Mouse (Mus musculus) ES-E14 (cell line): ENCODE measurements at regions not wholly inside any gene's neighbourhood (a gene's known extent, or its start where the extent isn't known, plus 50 kb on each side); places are given as distances from the start of the nearest gene placed in this dataset.

Experiments used
- DNase-seq: peaks from one replicate; pipeline ENCODE4 v3.0.0-alpha.2; 2013; ENCODE audit warnings: low read depth, low spot score
- H3K27ac ChIP-seq: 2 replicates; pipeline ENCODE4 v1.5.1; 2012; ENCODE audit warnings: low read depth, mild to moderate bottlenecking, low read length, moderate library complexity, mixed read lengths; ENCODE audit not compliant: poor library complexity, insufficient read depth, severe bottlenecking
- H3K36me3 ChIP-seq: 2 replicates; pipeline ENCODE4 v1.6.1; 2012; ENCODE audit warnings: mild to moderate bottlenecking, low read length, moderate library complexity, mixed read lengths; ENCODE audit not compliant: control insufficient read depth, poor library complexity, insufficient read depth, severe bottlenecking
- H3K4me1 ChIP-seq, 2 experiments: fragments of 150-350 bp in 1 of 2; sonication (generic) in 1 of 2; 2 replicates each; pipeline ENCODE4 v1.6.1; 2012; ENCODE audit warnings: low read length in 2 of 2, mild to moderate bottlenecking in 1 of 2, mixed read lengths in 1 of 2; ENCODE audit not compliant: control insufficient read depth in 2 of 2, insufficient read depth in 2 of 2, poor library complexity in 1 of 2
- H3K4me3 ChIP-seq, 2 experiments: fragments of 150-350 bp in 1 of 2; sonication (generic) in 1 of 2; 2 replicates each; pipeline ENCODE4 v1.5.1; 2012; ENCODE audit warnings: low read length in 2 of 2, low read depth in 1 of 2, mild to moderate bottlenecking in 1 of 2, mixed read lengths in 1 of 2; ENCODE audit not compliant: insufficient read depth in 1 of 2, poor library complexity in 1 of 2, severe bottlenecking in 1 of 2
- H3K9ac ChIP-seq: 2 replicates; pipeline ENCODE4 v1.6.1; 2012; ENCODE audit warnings: low read depth, mild to moderate bottlenecking, low read length, mixed read lengths; ENCODE audit not compliant: poor library complexity, insufficient read depth, severe bottlenecking
- H3K9me3 ChIP-seq: fragments of 150-350 bp; sonication (generic); 2 replicates; pipeline ENCODE4 v1.6.1; 2012; ENCODE audit warnings: low read depth, mild to moderate bottlenecking, low read length; ENCODE audit not compliant: control insufficient read depth, insufficient read depth
- CHD2 ChIP-seq: IDR thresholded peaks from 2 replicates; pipeline ENCODE4 v1.6.1; 2014; ENCODE audit warnings: mild to moderate bottlenecking, low read depth, low read length, inconsistent platforms
- HCFC1 ChIP-seq: IDR thresholded peaks from 2 replicates; pipeline ENCODE4 v1.6.1; 2012; ENCODE audit warnings: low read length, inconsistent platforms, borderline replicate concordance; ENCODE audit not compliant: insufficient read depth
- MAFK ChIP-seq: IDR thresholded peaks from 2 replicates; pipeline ENCODE4 v1.6.1; 2014; ENCODE audit warnings: mild to moderate bottlenecking, low read depth, low read length, inconsistent platforms; ENCODE audit not compliant: insufficient read depth
- ZC3H11A ChIP-seq: IDR thresholded peaks from 2 replicates; pipeline ENCODE4 v1.6.1; 2012; ENCODE audit warnings: low read depth, mild to moderate bottlenecking, inconsistent platforms, low read length, borderline replicate concordance
- ZNF384 ChIP-seq: IDR thresholded peaks from 2 replicates; pipeline ENCODE4 v1.6.1; 2012; ENCODE audit warnings: low read depth, low read length, inconsistent platforms
- in situ Hi-C, 2 experiments: fragments of 600-800 bp; cut with MboI; formaldehyde crosslinking; loops; one replicate each; pipeline ENCODE4 v1.15.1; 2025; ENCODE audit warnings: low sequenced_read_pairs in 2 of 2, inconsistent platforms in 1 of 2; ENCODE audit not compliant: unreplicated experiment in 2 of 2

- no peak for DNase-seq
- Histone ChIP-seq H3K9me3 (no peaks in the 10 kb centered on the region), H3K27ac (no peak overlapping the region), H3K36me3 (no peaks in the 10 kb centered on the region), H3K4me3 (no peak overlapping the region), H3K4me1 (no peaks in the 10 kb centered on the region), H3K9ac (no peak overlapping the region)
- no peak for TF ChIP-seq HCFC1
- TF ChIP-seq CHD2: no peak
- TF ChIP-seq ZC3H11A: no peak
- TF ChIP-seq ZNF384: no peak
- TF ChIP-seq MAFK: no peak
- in situ Hi-C loops: no loop called here
Measured at GRCm38 (mm10) chr10:126429502-126429901, 463.5 kb downstream of the Lrig3 start.

GRCm38 (mm10) chr10:126422066-126422465 is 456.1 kb downstream of the Lrig3 start:
- Histone ChIP-seq H3K9me3 (no peaks in the 10 kb centered on the region), H3K4me3 (no peak overlapping the region), H3K9ac (no peak overlapping the region), H3K4me1 (no peaks in the 10 kb centered on the region), H3K27ac (no peak overlapping the region), H3K36me3 (no peaks in the 10 kb centered on the region)
- TF ChIP-seq ZNF384: no peak
- no peak for TF ChIP-seq ZC3H11A
- TF ChIP-seq MAFK: no peak
- TF ChIP-seq CHD2: no peak
- DNase-seq: no peak
- in situ Hi-C loops: no loop called here

- no peak overlapping the region for H3K4me3 ChIP-seq
- H3K27ac ChIP-seq: no peak overlapping the region
- H3K4me1 ChIP-seq: no peaks in the 10 kb centered on the region
- no peaks in the 10 kb centered on the region for H3K9me3 ChIP-seq
- H3K9ac ChIP-seq: no peak overlapping the region
- no peaks in the 10 kb centered on the region for H3K36me3 ChIP-seq
- no peak for TF ChIP-seq MAFK
- TF ChIP-seq ZC3H11A: no peak
- TF ChIP-seq HCFC1: no peak
- TF ChIP-seq CHD2: no peak
- no peak for TF ChIP-seq ZNF384
- in situ Hi-C loops: no loop called here
- DNase-seq: no peak
Measured at GRCm38 (mm10) chr10:126413786-126414185, 447.8 kb downstream of the Lrig3 start.

GRCm38 (mm10) chr10:126392235-126392634 is 426.3 kb downstream of the Lrig3 start:
- in situ Hi-C loops: no loop called here
- Histone ChIP-seq H3K27ac (no peak overlapping the region), H3K36me3 (no peaks in the 10 kb centered on the region), H3K4me3 (no peak overlapping the region), H3K4me1 (no peaks in the 10 kb centered on the region), H3K9ac (no peak overlapping the region), H3K9me3 (no peaks in the 10 kb centered on the region)
- TF ChIP-seq HCFC1 (no peak), ZC3H11A (no peak), CHD2 (no peak), ZNF384 (no peak), MAFK (no peak)
- no peak for DNase-seq

GRCm38 (mm10) chr10:126391770-126392169 is 425.8 kb downstream of the Lrig3 start:
- in situ Hi-C loops: no loop called here
- Histone ChIP-seq H3K4me3 (no peak overlapping the region), H3K9me3 (no peaks in the 10 kb centered on the region), H3K36me3 (no peaks in the 10 kb centered on the region), H3K4me1 (no peaks in the 10 kb centered on the region), H3K9ac (no peak overlapping the region), H3K27ac (no peak overlapping the region)
- TF ChIP-seq ZC3H11A: no peak
- no peak for TF ChIP-seq ZNF384
- TF ChIP-seq MAFK: no peak
- TF ChIP-seq CHD2: no peak
- TF ChIP-seq HCFC1: no peak
- no peak for DNase-seq
